Mouse (Mus musculus) erythroblast, embryonic 14.5 days (primary cell): ENCODE data around the gene Col27a1.

Source experiments
- GATA1 ChIP-seq: IDR thresholded peaks from 2 replicates; pipeline ENCODE4 v1.6.1; 2012; ENCODE audit warnings: low read length, inconsistent platforms, mixed read lengths
- TAL1 ChIP-seq: IDR thresholded peaks from 3 replicates; pipeline ENCODE4 v1.6.1; 2012; ENCODE audit warnings: low read length, inconsistent platforms, mixed read lengths

GRCm38 (mm10) chr4:63276571-63276970, 62.8 kb downstream of the Col27a1 start:
- no peak for TF ChIP-seq TAL1
- no peak for TF ChIP-seq GATA1
